Mouse (Mus musculus): ENCODE data around the gene Gpr22.

Gene Gpr22

GRCm38 (mm10) chr12:31713600-31713999 is at the start of gene Gpr22:
Gene Gpr22, minus strand, starts transcription at chr12:31713947.
- DNase-seq (ENCODE audit: low read depth): no peak

- DNase-seq (ENCODE audit: low read depth): no peak
These were observed 42.4 kb upstream of the Gpr22 start for GRCm38 (mm10) chr12:31755885-31756755.

GRCm38 (mm10) chr12:31754465-31754864 is 40.7 kb upstream of the Gpr22 start:
- DNase-seq (ENCODE audit: low read depth): no peak

- DNase-seq (ENCODE audit: low read depth): no peak
These were observed 36.1 kb upstream of the Gpr22 start for GRCm38 (mm10) chr12:31749846-31750245.

GRCm38 (mm10) chr12:31747301-31747700 is 33.6 kb upstream of the Gpr22 start:
- DNase-seq (ENCODE audit: low read depth): no peak

GRCm38 (mm10) chr12:31734616-31735015 is 20.9 kb upstream of the Gpr22 start:
- DNase-seq (ENCODE audit: low read depth): no peak

- no peak for DNase-seq (ENCODE audit: low read depth)
These were observed 16.4 kb upstream of the Gpr22 start for GRCm38 (mm10) chr12:31730126-31730525.

DNA sequence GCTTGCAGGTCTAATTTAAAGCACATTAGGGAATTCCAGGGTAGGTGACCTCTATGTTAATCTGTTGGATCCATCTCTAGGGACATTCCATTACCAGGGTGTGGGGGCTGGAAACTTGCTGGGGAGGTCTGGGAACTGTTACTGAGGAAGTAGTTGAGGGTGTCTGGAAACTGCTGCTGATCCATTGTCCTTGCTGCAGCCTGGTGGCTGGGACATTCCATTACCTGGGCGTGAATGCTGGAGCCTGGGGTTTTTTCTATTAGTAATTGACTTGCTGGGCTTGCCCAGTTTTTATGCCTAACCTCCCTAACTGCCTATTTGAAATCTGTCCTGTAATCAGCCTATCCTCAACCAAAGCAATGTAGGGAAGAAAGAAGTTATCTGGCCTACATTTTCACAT is 13.0 kb upstream of the Gpr22 start:
- DNase-seq (ENCODE audit: low read depth): no peak

GRCm38 (mm10) chr12:31725511-31726275 is 11.9 kb upstream of the Gpr22 start:
- no peak for DNase-seq (ENCODE audit: low read depth)

- no peak for DNase-seq (ENCODE audit: low read depth)
These were observed 10.8 kb upstream of the Gpr22 start for GRCm38 (mm10) chr12:31724576-31724975.

- peak; percentile 4 for DNase-seq (ENCODE audit: low read depth)
These were observed 6.0 kb upstream of the Gpr22 start for GRCm38 (mm10) chr12:31719586-31720275.

DNA sequence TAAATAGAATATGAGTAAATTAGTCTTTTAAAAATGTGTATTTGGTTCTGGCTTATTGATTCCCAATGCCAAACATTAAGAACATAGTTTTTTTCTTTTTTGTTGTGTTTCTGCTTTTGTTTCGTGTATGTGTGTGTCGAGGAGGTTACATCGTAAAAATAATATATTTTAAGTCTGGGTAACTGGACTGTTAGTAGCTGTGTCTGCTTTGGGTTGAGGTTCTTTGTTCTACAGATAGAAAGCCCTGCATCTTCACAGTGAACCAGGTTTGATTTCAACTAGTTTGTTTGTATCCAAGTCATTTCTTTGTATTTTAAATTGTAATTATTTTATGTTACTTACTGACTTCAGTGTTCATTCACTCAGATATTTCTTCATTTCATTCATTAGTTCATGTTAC is 323 bp upstream of the Gpr22 start:
- DNase-seq (ENCODE audit: low read depth): no peak

DNA sequence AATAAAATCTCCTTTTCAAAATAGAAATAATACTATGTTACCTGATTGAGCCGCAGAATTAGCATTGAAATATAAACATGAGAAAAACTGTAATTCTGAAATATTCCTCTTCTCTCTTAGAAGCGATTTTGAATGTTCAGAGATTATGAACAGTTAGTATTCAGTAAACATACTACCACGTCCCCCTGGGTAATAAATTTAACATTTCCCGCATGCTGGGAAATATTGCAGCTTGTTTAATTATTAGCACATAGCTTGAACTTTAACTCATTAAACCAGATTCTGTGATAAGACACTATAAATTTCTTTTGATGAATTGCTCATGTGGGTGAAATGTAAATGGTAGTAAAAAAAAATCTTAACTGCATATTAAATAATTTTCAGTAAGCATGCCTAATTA is 1.0 kb downstream of the Gpr22 start:
- no peak for DNase-seq (ENCODE audit: low read depth)

DNA sequence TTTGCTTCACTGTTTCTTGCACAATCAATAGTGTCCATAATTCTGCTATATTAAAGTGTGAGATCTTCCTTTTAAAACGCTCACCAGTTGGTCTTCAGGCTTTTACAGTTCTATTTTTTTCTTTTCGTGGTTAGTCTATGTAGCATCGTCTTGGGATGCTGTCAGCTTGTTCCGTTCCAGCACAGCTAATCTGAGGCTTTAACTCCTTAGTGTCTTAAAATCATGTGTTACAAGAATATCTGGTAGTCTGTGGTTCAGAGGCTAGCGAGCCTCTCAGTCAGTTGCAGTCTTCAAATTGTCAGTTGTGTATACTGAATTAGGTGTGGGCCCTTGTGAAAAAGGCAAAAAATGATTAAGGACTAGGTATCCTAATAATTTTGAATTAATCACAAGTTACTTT is 1.5 kb downstream of the Gpr22 start:
- DNase-seq (ENCODE audit: low read depth): no peak

- DNase-seq (ENCODE audit: low read depth): no peak
These were observed 4.1 kb downstream of the Gpr22 start for GRCm38 (mm10) chr12:31709665-31710064.

DNA sequence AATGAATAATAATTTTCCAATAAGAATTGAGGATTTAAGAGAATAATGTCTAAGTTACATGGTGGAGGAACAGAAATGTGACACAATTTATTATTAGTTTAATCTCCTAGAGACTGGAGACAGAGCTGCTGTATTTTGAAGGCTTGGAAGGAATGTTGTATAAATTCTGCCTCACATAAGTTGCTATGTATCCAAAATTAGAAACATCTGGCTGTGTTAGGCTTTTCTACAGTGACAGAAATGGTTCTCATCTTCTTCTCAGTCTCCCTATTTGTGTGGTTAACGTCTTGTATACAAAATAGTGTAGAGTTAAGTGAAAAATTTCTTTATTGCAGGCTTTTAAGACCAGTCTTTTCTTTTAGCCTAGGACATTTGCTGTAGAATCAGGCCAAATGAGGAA is 6.2 kb downstream of the Gpr22 start:
- no peak for DNase-seq (ENCODE audit: low read depth)

- DNase-seq (ENCODE audit: low read depth): no peak
These were observed 7.6 kb downstream of the Gpr22 start for GRCm38 (mm10) chr12:31706168-31706567.

DNA sequence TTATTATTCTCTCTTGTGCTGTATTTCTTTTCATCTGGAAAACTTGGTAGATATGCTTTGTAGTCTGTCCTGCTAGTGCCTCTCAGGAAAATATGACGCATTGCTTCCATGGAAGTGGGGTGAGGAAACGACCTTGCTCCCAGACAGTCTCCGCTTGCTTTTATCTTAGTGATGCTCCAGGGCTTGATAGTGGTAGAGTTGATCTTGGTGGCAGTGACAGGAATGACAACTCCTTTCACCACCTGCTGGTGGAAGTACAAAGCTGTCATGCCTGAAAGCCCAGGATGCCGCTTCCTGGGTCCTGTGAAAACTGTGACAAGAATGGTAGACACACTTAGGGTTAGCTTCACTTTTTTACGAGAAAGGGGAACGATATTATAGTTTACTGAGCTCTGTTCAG is 9.8 kb downstream of the Gpr22 start:
- no peak for DNase-seq (ENCODE audit: low read depth)

- no peak for DNase-seq (ENCODE audit: low read depth)
These were observed 12.3 kb downstream of the Gpr22 start for GRCm38 (mm10) chr12:31701411-31701810.

GRCm38 (mm10) chr12:31700623-31701347 is 13.0 kb downstream of the Gpr22 start:
- no peak for DNase-seq (ENCODE audit: low read depth)

DNA sequence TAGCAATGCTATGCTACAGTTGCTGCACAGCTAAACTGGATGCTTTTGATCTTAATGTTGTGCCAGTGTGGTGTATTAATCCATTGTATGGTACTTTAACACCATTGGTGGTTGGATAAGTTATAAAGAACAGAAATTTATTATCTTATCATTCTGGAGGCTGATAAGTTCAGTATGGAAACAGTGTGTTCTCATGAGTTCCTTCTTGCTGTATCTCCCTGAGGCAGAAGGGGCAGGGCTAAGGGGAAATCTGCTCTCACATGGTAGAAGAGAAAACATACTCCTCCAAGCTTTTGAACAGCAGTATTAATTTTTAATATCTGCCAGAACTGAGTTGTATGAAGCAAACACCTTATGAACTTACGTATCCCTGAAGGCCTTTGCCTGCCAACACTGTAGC is 20.5 kb downstream of the Gpr22 start:
- DNase-seq (ENCODE audit: low read depth): no peak

DNA sequence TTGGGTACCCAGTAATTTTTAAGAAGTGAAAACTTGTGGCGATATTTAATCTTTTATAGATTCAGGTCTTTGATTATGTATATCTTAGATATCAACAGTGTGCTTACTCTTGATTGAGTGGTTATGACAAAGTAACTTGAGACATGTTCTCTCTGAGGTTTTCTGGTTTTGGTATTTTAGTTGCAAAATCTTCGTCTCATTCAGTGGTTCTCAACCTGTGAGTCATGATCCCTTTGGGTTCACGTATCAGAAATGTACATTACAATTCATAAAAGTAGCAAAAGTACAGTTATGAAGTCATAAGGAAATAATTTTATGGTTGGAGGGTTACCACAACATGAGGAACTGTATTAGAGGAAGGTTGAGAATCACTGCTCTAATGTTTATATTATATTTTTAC is 27.1 kb downstream of the Gpr22 start:
- DNase-seq (ENCODE audit: low read depth): no peak
